Mouse (Mus musculus) heart, postnatal 25 days (tissue): Measurements from ENCODE around the gene Slc26a10. TPM values are rescaled to one million over a fixed set of nuclear protein-coding genes. Genes with fewer than 3 reads are reported as not detected.
A peak's percentile ranks its signal among the peaks of the same experiment; 100 is the strongest.

Experiments used
- DNase-seq: peaks from one replicate; pipeline ENCODE4 v3.0.0; 2022; ENCODE audit warnings: low spot score
- intact Hi-C: fragments of 180-260 bp; cut with DNase I; formaldehyde crosslinking; loops from one replicate; pipeline ENCODE4 v1.15.1; 2025
- total RNA-seq, 2 experiments: library from RNA; stranded (reverse); gene quantifications; 2 replicates each; pipeline ENCODE4 v1.2.3; 2021

Gene Slc26a10
- 10 to 100 TPM; 18.2 to 29.2 TPM for total RNA-seq

DNA sequence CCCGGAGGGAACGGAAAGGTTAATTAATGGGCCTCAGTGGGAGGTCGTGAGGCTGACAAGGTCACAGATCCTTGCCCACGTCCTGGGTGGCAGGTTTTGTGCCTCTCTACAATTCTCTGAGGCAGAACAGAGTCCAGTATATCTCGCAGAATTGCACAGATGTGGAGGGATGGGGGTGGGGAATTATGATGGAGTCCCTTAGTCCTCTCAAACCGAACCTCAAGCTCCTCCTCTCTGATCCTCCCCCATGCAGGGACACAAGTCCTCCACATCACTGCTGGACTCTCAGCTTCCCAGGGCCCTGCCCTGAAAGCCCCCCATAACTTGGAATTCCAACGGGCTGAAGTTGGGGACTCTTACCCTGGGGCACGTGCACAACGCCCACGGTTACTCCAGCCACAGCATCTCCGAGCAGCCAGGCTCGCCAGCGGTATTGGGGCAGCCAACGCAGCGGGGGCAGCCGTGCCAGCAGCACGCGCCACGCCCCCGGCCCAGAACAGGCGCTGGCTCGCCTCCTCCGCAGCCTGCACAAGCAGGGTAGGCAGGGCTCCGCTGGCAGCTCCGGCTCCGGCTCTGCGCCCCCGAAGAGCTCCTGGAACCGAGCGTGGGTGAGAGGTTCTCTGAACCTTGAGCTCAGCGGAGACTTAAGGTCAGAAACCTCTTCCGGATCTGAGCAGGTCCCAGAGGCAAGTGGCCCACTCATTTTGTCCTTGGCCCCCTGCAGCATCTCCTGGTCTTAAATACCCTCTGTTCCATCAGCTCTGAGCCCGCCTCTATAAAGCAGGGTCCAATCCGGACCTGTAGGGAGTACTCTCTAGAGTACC lies at the start of gene Slc26a10:
TSS of gene Slc26a10 (minus strand) at position 775 of the 824 bp plus-strand sequence.
- DNase-seq, result no peak
- intact Hi-C loops, result loop anchor here (2.0 kb wide), 1 partner anchor 31 kb away; the partner anchor contains the start of gene Pip4k2c

DNA sequence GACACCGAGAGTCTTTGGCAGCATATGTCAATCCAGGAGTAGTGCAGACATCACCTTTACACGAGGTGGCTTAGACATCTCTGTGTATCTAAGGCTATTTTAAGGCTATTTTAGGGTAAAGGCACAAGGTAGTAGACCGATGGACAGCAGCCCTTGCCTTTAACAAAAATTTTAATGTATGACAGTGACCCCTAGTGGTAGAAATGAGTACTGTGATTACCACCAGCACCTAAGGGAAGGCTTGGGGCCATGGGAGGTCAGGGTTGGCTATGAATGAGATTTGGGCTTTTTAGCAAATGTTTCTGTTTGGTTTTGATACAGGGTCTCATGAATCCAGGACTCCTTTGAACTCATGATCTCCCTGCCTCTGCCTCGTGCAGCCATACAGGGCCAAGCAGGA lies 48.5 kb upstream of the Slc26a10 start:
- intact Hi-C loops, result loop anchor here (1.0 to 2.0 kb wide), 3 partner anchors 52 to 106 kb away; partner anchors contain the start of gene B4galnt1
- no peak for DNase-seq

DNA sequence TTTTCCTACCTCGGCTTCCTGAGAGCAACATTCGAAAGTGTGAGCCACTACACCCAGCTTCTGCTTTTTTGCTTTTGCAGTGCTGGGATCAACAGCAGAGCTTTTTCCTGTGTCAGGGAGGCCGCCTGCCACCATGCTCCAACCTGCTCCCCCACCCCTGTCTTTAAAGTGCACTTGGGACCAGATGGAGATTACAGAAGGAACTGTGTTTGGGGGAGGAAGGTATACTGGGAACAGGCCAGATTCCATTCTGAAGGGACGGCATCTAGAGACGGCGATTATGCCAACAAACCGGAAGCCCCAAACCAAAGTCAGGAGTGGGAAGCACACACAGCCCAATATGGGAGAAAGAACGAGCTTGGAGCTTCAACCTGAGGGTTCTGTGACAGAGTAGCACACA lies 46.7 kb upstream of the Slc26a10 start:
- intact Hi-C loops, result no loop called here
- DNase-seq, result no peak

DNA sequence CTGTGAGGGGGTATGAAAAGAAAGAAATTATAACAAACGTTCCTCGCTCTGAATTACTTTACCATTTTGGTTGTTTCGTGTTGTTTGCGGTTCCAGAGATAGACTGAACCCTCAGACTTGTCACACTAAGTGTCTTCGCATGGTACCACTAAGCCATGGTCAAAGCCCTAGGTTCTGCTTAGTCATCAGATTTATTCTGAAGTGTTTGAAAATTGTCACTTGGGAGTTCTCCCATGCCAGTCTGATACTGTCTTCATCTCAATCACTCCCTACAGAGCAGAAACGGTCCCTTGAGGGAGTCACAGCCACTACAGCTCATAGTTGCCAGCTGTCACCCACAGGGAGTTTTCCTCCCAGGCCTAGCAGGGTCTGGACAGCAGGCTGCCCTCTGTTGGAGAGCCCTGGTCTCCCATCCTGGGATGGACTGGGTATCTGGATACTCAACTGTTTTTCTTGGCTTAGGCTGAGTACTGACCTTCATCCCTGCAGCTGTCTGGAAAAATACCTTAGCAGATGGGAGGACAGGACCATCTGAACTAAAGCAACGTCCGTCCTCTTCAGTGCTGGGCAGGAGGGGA lies 46.0 kb upstream of the Slc26a10 start:
- no peak for DNase-seq
- intact Hi-C loops, result no loop called here

DNA sequence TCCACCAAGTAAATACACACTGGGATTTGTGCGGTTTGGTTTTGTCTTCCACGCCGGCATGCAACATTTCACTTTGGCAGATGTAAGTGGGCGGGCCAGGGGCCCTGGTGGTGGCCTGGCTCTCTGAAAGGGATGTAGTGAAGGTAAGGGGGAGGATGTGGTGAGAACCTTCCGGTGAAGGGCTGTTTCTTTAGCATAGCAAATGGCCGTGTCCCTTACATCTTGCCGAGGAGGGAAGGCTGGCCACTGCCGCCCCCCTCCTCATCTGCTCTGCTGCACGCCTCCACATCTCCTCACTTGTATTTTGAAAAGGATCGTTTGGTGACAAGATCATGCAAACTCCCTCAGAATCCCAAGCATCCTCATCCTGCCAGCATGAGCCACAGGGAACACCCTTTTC lies 45.3 kb upstream of the Slc26a10 start:
- intact Hi-C loops, result no loop called here
- DNase-seq, result no peak

DNA sequence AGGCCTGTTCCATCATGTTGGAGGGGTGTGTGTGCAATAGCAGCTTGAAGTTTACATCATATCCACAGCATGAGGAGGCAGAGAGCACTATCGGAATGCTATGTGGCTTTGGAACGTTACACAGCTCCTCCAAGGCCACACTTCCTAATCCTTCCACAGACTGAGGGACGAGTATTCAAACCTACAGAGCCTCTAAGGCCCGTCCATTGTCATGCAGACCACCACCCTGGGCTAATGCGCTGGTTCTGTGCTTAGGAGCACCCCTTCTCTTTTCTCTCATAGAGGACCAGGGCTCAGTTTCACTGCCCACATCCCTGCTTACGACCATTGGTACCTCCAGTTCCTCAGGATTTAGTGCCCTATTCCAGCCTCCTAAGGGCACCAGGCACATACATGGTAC lies 44.8 kb upstream of the Slc26a10 start:
- DNase-seq, result no peak
- intact Hi-C loops, result no loop called here

DNA sequence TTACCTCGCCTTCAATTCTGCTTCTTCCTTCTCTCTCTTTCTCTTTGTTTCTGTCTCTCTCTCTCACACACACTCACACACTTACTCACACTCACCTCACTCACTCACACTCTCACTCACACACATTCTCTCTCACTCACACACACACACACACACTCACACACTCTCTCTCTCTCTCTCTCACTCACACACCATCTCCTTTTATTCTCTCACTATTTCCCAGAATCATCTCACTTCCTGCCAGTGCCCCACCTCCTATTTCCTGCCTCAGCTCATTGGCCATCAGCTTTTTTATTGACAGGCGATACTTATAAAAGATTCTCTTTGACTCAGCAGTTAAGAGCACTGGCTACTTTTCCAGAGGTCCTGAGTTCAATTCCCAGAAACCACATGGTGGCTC lies 37.9 kb upstream of the Slc26a10 start:
- DNase-seq, result no peak
- intact Hi-C loops, result no loop called here

DNA sequence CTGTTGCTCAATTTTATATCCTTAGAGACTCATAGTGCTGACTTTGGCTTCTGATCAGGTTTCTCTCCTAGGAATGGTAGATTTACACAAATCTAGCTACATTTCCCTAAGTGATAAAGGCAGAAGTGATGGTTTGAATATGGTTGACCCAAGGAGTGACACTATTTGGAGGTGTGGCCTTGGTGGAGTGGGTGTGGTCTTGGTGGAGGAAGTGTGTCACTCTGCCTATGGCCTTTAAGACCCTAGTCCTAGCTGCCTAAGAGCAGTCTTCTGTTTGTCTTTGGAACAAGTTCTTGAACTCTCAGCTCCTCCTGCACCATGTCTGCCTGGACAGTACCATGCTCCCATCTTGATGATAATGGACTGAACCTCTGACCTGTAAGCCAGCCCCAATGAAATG lies 36.7 kb upstream of the Slc26a10 start:
- intact Hi-C loops, result no loop called here
- no peak for DNase-seq

DNA sequence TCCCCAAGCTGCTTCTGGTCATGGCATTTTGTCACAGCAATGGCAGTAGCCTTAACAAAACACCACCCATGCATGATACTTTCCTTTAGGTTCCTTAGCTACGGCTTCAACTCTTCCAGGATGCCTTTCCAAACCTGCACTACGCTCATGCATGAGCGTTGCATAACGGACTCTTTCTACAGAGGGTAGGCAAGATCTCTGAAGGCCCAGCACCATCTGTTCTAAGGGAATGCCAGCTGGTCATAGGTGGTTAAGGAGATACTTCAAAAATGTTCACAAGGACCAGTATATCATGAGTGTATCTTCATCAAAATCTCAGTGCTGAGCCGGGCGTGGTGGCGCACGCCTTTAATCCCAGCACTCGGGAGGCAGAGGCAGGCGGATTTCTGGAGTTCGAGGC lies 36.0 kb upstream of the Slc26a10 start:
- DNase-seq, result no peak
- intact Hi-C loops, result no loop called here

DNA sequence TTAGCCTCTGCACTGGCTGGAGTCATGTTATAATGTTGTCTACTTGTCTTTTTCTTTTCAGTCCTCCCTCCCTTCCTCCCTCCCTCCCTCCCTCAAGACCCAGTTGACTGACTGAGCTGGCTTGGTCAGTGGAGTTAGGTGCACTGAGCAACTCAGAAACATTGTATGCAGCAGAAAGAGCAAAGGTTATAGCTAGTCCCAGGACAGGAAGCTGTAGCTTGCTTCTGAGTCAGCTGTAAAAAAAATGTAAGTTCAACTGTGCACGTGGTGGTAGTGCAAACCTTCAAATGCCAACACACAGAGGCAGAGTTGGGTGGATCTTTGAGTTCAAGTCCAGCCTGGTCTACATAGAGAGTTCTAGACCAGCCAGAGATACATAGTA lies 34.0 kb upstream of the Slc26a10 start:
- no peak for DNase-seq
- intact Hi-C loops, result no loop called here

DNA sequence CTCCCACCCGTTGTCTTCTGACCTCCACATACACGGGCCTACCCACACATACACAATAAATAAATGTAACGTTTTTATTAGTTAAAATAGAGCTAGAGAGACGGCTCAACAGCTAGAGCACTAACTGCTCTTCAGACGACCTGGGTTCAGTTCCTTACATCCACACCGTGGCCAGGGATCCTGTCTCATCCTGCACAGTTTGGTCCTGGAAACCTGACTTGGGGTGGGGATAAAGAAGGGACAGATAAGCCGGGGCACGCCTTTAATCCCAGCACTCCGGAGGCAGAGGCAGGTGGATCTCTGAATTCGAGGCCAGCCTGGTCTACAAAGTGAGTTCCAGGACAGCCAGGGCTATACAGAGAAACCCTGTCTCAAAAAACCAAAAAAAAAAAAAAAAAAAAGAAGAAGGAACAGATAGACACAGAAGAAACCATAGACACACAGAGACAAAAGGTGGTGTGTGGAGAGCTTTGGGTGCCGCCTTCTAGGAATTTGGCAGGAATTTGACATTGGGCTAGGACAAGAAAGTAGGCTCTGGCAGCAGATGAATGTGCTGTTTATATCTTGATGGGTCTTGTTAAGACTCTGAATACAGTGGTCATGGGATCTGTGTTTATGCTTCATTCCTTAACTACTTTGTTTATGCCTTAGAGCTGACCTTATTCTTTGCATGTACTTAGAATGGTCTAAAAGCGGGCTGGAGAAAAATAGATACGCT lies 33.4 kb upstream of the Slc26a10 start:
- intact Hi-C loops, result no loop called here
- DNase-seq, result no peak

DNA sequence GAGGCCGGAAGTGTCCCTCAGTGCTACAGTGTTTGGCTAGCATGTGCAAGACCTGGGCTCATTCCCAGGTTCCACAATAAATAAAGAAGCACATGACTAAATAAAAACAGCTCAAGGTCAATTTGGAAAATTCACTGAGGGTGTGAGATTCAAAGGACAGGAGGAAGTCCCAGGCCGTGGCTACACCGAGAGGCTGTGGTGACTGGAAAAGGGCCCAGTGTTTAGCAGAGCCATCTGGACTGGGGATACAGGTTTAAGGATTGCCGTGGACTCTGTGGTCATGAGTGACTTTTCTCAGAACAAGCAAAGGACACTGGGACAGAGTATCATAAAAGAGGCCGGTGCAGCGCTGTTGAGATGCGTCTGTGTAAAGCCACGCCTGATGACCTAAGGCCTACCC lies 32.8 kb upstream of the Slc26a10 start:
- intact Hi-C loops, result no loop called here
- DNase-seq, result no peak

DNA sequence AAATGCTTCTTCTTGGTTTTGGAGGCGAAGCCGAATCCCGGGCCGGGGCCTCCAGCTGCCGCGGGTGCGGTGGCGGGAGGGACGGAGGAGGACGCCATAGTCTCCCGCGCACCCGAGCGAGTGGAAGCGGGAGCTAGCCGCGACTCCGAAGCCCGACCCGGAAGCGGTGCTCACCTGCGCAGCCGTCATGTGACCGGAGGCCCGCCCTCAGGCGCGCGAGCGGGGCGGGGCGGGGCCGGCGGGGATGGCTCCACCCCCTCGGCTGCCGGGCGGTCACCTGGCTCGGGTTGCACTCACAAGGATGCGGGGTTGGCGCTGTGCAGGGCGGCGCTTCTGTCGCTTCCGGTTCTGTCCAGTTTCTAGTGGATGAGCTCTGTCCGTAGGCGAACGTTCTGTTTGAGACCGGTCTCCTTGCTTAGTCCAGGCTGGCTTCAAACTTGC lies 31.0 kb upstream of the Slc26a10 start, which contains the start of gene Pip4k2c:
TSS of gene Pip4k2c (minus strand) at position 172 of the 441 bp plus-strand sequence.
- intact Hi-C loops, result loop anchor here (2.0 kb wide), 1 partner anchor 31 kb away; the partner anchor contains the start of gene Slc26a10
- DNase-seq, result peak; percentile 82

DNA sequence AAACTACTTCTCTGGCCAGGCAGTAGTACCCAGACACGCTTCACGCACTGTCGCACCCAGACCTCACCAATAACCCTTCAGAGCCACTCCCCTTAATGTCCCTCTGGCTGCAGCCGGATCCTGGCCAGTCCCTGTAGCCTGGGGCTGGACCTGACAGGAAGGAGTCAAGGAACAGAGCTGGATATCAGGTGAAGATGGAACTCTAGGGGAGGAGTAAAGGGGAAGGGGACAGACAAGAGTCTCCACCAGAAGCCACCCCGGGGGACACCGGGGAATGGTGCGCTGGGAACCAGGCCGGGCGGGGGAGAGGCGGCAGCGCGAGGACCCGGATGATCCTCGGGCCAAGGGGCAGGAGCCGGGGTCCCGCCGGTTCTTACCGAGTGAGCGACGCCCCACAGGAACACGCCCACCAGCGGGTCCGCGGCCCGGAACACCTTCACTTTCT lies 30.5 kb upstream of the Slc26a10 start:
- intact Hi-C loops, result loop anchor here (2.0 kb wide), 1 partner anchor 30 kb away; the partner anchor contains the start of gene Slc26a10

DNA sequence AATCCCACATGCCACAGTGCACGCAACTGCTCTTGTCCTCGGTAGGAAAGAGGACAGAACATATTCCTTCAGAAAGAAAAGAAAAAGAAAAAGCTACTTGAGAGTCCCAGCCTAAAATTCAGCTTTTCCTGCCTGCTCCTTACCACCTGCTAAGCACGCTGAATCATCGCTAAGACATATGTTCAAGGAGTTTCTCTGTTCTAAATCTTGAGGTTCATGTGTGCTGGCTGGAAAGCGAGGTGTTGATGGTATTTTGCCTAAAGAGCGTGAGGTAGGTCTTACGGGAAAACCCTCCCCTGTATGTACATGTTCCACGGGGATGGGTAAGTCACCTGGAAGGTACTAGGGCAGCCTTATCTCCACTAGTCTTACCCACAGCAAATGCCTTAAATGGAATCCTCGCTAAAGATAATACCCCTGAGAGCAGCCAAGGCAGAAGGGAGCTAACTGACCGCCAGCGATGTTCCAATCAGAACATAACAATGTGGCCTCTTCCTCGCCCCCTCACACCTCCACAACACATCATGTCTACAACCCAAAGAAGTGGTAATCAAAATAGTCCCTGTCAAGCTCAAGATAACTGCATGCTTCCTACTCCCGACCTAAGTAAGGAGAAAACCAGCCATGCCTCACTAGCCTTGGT lies 29.6 kb upstream of the Slc26a10 start:
- DNase-seq, result no peak
- intact Hi-C loops, result loop anchor here (2.0 kb wide), 1 partner anchor 29 kb away; the partner anchor contains the start of gene Slc26a10

More for the DNA sequence above, 30.5 kb upstream of the Slc26a10 start:
- no peak for DNase-seq

DNA sequence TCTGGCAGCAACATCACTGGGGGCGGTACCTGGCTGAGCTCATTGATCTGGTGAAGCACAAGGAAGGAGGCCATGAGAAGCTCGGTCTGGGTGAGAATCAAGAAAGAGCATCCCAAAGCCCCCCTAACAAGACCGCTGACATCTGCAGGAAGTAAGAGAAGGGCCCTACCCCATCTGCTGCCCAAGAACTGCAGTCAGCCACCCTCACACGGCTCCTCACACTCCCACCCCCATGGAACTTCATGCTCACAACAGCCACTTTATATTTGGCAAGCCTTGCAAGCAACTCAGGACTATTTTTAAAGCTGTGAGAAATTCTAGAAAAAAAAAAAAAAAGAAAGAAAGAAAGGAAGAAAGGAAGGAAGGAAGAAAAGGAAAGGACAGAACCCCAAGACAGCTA lies 28.5 kb upstream of the Slc26a10 start:
- no peak for DNase-seq
- intact Hi-C loops, result no loop called here

DNA sequence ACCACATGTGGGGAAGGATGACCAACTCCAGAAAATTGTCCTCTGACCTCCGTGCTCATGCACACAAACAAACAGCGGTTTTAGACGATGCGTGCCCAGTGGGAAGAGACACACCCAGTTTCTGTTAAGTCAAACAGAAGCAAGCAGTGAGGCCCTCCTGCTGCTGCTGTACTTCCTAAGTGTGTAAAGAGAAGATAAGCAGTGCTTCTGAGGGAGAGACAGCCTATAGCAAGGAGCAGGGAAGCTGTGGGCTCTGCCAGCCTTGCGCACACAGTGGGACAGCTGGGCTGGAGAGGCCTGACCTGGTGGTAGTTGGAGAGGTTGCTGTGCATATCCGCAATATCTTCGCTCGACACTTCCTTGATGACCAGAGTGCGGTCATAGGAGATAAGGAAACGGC lies 24.9 kb upstream of the Slc26a10 start:
- no peak for DNase-seq
- intact Hi-C loops, result no loop called here

DNA sequence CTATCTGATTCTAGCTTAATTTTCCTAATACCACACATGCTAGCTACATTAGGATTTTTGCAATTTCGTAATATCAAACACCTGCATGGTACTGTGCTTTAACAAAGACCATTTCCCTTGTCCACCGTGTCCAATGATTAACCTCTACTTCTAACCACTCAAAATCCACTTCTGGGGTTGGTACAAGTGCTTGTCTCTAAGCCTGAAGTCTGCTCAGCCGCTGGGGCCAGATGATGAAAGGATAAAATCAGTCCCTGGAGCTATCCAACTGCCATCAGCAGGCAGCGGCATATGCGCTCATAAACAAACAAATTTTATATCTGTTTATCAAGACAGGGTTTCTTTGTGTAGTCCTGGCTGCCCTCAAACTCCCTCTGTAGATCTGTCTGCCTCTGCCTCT lies 24.1 kb upstream of the Slc26a10 start:
- DNase-seq, result no peak
- intact Hi-C loops, result no loop called here

DNA sequence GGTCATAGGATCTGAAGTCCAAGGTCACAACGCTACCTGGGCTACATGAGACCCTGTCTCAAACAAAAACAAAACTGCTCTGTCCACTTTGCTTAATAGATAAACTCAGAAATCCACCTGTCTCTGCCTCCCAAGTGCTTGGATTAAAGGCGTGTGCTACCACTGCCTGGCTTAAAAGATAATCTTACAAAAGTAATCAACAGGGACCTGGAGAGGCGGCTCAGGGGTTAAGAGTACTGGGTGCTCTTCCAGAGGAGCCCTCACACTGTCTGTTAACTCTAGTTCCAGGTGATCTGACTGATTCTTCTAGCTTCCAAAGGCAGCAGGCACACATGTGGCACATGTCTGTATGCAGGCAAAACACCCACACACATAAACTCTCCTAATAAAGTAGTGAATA lies 22.7 kb upstream of the Slc26a10 start:
- intact Hi-C loops, result no loop called here
- DNase-seq, result no peak

DNA sequence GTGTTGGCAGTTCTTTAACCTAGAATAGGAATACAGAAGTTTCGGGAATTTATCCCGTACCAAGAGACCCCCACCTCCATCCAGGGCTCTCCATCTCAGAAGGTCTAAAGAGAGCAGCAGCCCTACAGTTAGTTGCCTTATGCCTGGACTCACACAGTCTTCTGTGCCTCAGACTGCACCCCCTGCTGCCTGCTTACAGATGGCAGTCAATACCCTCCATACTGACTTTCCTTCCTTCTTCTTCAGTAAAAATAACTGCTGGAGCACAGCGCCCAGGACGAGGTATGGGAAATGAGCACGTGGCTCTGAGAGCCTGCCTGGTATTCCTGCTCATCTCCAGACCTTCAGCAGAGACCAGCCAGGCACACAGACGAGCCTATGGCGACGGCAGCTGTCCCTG lies 19.8 kb upstream of the Slc26a10 start:
- intact Hi-C loops, result no loop called here
- no peak for DNase-seq
